In genomic region chr6:71438070-71438469, GRCm38 (mm10) we compare ENCODE assay signal across 10 mouse cellular contexts. TPM values are rescaled to one million over a fixed set of nuclear protein-coding genes. Genes with fewer than 3 reads are reported as not detected.
DNase-seq lines count a peak whose midpoint lies in the region; ATAC-seq and TF ChIP-seq lines count a peak whose summit lies in the region.
"Had no signal": no experiment of that assay in that cellular context is flagged by ENCODE, and none has a peak within 500 bp of the region (broad histone marks: within the 10 kb centered on the region; RNA-seq: fewer than 3 reads in every experiment).

No protein-coding gene starts in this region.

- no peaks in the 10 kb centered on the region for H3K9me3 ChIP-seq in midbrain, embryonic 10.5 days (replicated peaks)
- no peaks in the 10 kb centered on the region for H3K9me3 ChIP-seq in midbrain, embryonic 11.5 days (ENCODE audit: control insufficient read depth, low read length)
- no peaks in the 10 kb centered on the region for H3K9me3 ChIP-seq in liver, embryonic 14.5 days (ENCODE audit: control insufficient read depth, low read length)
- H3K9me3 ChIP-seq in stomach, postnatal 0 days (ENCODE audit: control insufficient read depth, low read length), result no peaks in the 10 kb centered on the region

- intact Hi-C loops in heart, postnatal 14 days (cut with DNase I), result no loop called here

- no peaks in the 10 kb centered on the region for H3K36me3 ChIP-seq in midbrain, embryonic 10.5 days
- H3K36me3 ChIP-seq in midbrain, embryonic 11.5 days (ENCODE audit: control insufficient read depth, insufficient read depth, low read length), result no peaks in the 10 kb centered on the region
- H3K36me3 ChIP-seq in liver, embryonic 14.5 days (replicated peaks; ENCODE audit: control insufficient read depth, insufficient read depth, low read depth), result no peaks in the 10 kb centered on the region
- H3K36me3 ChIP-seq in stomach, postnatal 0 days (ENCODE audit: control insufficient read depth, insufficient read depth, low read length), result no peaks in the 10 kb centered on the region

- no peaks in the 10 kb centered on the region for H3K27me3 ChIP-seq in midbrain, embryonic 10.5 days (ENCODE audit: low read depth, poor library complexity, severe bottlenecking)
- H3K27me3 ChIP-seq in midbrain, embryonic 11.5 days (ENCODE audit: control insufficient read depth, insufficient read depth, low read length), result no peaks in the 10 kb centered on the region
- H3K27me3 ChIP-seq in liver, embryonic 14.5 days (ENCODE audit: control insufficient read depth, insufficient read depth, low read length), result no peaks in the 10 kb centered on the region
- no peaks in the 10 kb centered on the region for H3K27me3 ChIP-seq in stomach, postnatal 0 days (ENCODE audit: control insufficient read depth, insufficient read depth, low read length)

- no peak overlapping the region for H3K9ac ChIP-seq in midbrain, embryonic 11.5 days (ENCODE audit: low read length)
- H3K9ac ChIP-seq in liver, embryonic 14.5 days (replicated peaks), result no peak overlapping the region
- no peak overlapping the region for H3K9ac ChIP-seq in stomach, postnatal 0 days (ENCODE audit: low read length)

- no peak for ATAC-seq in midbrain, embryonic 11.5 days (ENCODE audit: low FRiP score)
- no peak for ATAC-seq in liver, embryonic 14.5 days (ENCODE audit: insufficient read depth)
- no peak for ATAC-seq in stomach, postnatal 0 days (ENCODE audit: low FRiP score, low TSS enrichment)

- TF ChIP-seq EP300 in liver, embryonic 14.5 days (IDR thresholded peaks at IDR 0.05; ENCODE audit: low read depth), result no peak
- no peak for TF ChIP-seq EP300 in stomach, postnatal 0 days (optimal IDR thresholded peaks at IDR 0.05)

- WGBS in midbrain, embryonic 10.5 days, result 68% methylated on average over 1 of the region's 1 CpGs
- WGBS in midbrain, embryonic 11.5 days, result 65% methylated on average over 1 of the region's 1 CpGs
- WGBS in liver, embryonic 14.5 days (ENCODE audit: insufficient replicate concordance), result 88% methylated on average over 1 of the region's 1 CpGs
- WGBS in stomach, postnatal 0 days, result 50% methylated on average over 1 of the region's 1 CpGs

- no peak for TF ChIP-seq CTCF in liver, embryonic 14.5 days (IDR thresholded peaks at IDR 0.05; ENCODE audit: low read depth)
- no peak for TF ChIP-seq CTCF in stomach, postnatal 0 days (IDR thresholded peaks at IDR 0.05; ENCODE audit: low read depth)

- H3K4me1 ChIP-seq in midbrain, embryonic 10.5 days, result peaks cover 38% of the 10 kb centered on the region
- peaks cover 18% of the 10 kb centered on the region for H3K4me1 ChIP-seq in midbrain, embryonic 11.5 days (ENCODE audit: control insufficient read depth, insufficient read depth, low read length)
- H3K4me1 ChIP-seq in liver, embryonic 14.5 days (replicated peaks; ENCODE audit: control insufficient read depth in 2 of 2, insufficient read depth in 2 of 2, low read length in 1 of 2), result peaks cover 19% of the 10 kb centered on the region in 2 experiments
- 0 out of 2 replicates have a peak, but pooled peaks cover 11% of the 10 kb centered on the region for H3K4me1 ChIP-seq in stomach, postnatal 0 days (replicated peaks; ENCODE audit: control insufficient read depth, insufficient read depth)

- peak; percentile 82 for DNase-seq in heart, adult 11 months
- DNase-seq in heart, postnatal 14 days, result no peak
- no peak for DNase-seq in midbrain, embryonic 10.5 days (ENCODE audit: low spot score)
- no peak for DNase-seq in midbrain, embryonic 11.5 days (ENCODE audit: low spot score, missing footprints)
- no peak for DNase-seq in liver, embryonic 14.5 days (ENCODE audit: low read depth in 3 of 3, low spot score in 3 of 3)
- no peak for DNase-seq in stomach, postnatal 0 days (ENCODE audit: low spot score)
- no peak for DNase-seq in retina, postnatal 1 day
- DNase-seq in kidney, adult 11 months, result no peak
- DNase-seq: adrenal gland, postnatal 36 days; thymus, adult 2 months had no signal

- H3K4me3 ChIP-seq in midbrain, embryonic 10.5 days, result peak overlapping the region; percentile 16; the same call in 1 of the 2 replicates
- no peak overlapping the region for H3K4me3 ChIP-seq in midbrain, embryonic 11.5 days (ENCODE audit: low read depth, low read length)
- H3K4me3 ChIP-seq in liver, embryonic 14.5 days (ENCODE audit: insufficient read depth in 1 of 2, low read depth in 2 of 2, low read length in 2 of 2), result no peak overlapping the region; a peak in 1 of 4 replicates
- H3K4me3 ChIP-seq in stomach, postnatal 0 days (ENCODE audit: low read depth, low read length), result 0 out of 2 replicates have a peak overlapping the region, but pooled peaks have one; percentile 10

- no peak overlapping the region for H3K27ac ChIP-seq in midbrain, embryonic 10.5 days (replicated peaks)
- no peak overlapping the region for H3K27ac ChIP-seq in midbrain, embryonic 11.5 days (ENCODE audit: low read depth, low read length)
- no peak overlapping the region for H3K27ac ChIP-seq in liver, embryonic 14.5 days
- H3K27ac ChIP-seq in stomach, postnatal 0 days (replicated peaks), result no peak overlapping the region

- no peak overlapping the region for H3K4me2 ChIP-seq in midbrain, embryonic 11.5 days
- H3K4me2 ChIP-seq in liver, embryonic 14.5 days (ENCODE audit: low read depth), result peak overlapping the region; percentile 62
- peak overlapping the region; percentile 15 for H3K4me2 ChIP-seq in stomach, postnatal 0 days (replicated peaks; ENCODE audit: low read depth)

RNA-seq across cellular contexts. Expression of gene Rmnd5a, which starts 2.4 kb away (rescaled TPM):
- 10 to 100 TPM; 73.1 to 80.3 TPM for total RNA-seq in heart, postnatal 14 days (2021)
- 8.4 and 9.2 TPM in 2 replicates for polyA plus RNA-seq in midbrain, embryonic 10.5 days (2016; fragmentation: Nextera tagmentation; extraction: Ambion mirVana)
- polyA plus RNA-seq in midbrain, embryonic 11.5 days (2014; fragmentation: Nextera tagmentation; extraction: Ambion mirVana), result 8.3 and 8.6 TPM in 2 replicates
- polyA plus RNA-seq in liver, embryonic 14.5 days (2012; rRNA removed), result 10.3 and 14.8 TPM in 2 replicates
- 4.5 and 4.7 TPM in 2 replicates for polyA plus RNA-seq in liver, embryonic 14.5 days (2014; fragmentation: Nextera tagmentation; extraction: Ambion mirVana)
- 11.3 and 13.5 TPM in 2 replicates for polyA plus RNA-seq in stomach, postnatal 0 days (2015; fragmentation: Nextera tagmentation; extraction: Ambion mirVana)

RNA-seq across cellular contexts. Expression of gene Rnf103, which starts 55.6 kb away (rescaled TPM):
- 10 to 100 TPM; 24.4 to 28.0 TPM for total RNA-seq in heart, postnatal 14 days (2021)
- polyA plus RNA-seq in midbrain, embryonic 10.5 days (2016; fragmentation: Nextera tagmentation; extraction: Ambion mirVana), result 9.8 and 11.3 TPM in 2 replicates
- 16.4 and 19.3 TPM in 2 replicates for polyA plus RNA-seq in midbrain, embryonic 11.5 days (2014; fragmentation: Nextera tagmentation; extraction: Ambion mirVana)
- polyA plus RNA-seq in liver, embryonic 14.5 days (2012; rRNA removed), result 3.8 and 5.0 TPM in 2 replicates
- polyA plus RNA-seq in liver, embryonic 14.5 days (2014; fragmentation: Nextera tagmentation; extraction: Ambion mirVana), result 7.2 and 7.8 TPM in 2 replicates
- 25.4 and 25.9 TPM in 2 replicates for polyA plus RNA-seq in stomach, postnatal 0 days (2015; fragmentation: Nextera tagmentation; extraction: Ambion mirVana)

Comparison
In these comparisons a context has a peak if more than half of its experiments do, and no peak if none do; other contexts are left out.
1. H3K4me3 ChIP-seq: peak in midbrain, embryonic 10.5 days (single experiment) and stomach, postnatal 0 days (single experiment); none in midbrain, embryonic 11.5 days (single experiment) and liver, embryonic 14.5 days (0 of 2).